Mouse (Mus musculus) retina, postnatal 1 day (tissue): ENCODE data around the gene Kif21a.

Source experiments
- DNase-seq: peaks from one replicate; pipeline ENCODE4 v3.0.0-alpha.2; 2012

Kif21a gene

DNA sequence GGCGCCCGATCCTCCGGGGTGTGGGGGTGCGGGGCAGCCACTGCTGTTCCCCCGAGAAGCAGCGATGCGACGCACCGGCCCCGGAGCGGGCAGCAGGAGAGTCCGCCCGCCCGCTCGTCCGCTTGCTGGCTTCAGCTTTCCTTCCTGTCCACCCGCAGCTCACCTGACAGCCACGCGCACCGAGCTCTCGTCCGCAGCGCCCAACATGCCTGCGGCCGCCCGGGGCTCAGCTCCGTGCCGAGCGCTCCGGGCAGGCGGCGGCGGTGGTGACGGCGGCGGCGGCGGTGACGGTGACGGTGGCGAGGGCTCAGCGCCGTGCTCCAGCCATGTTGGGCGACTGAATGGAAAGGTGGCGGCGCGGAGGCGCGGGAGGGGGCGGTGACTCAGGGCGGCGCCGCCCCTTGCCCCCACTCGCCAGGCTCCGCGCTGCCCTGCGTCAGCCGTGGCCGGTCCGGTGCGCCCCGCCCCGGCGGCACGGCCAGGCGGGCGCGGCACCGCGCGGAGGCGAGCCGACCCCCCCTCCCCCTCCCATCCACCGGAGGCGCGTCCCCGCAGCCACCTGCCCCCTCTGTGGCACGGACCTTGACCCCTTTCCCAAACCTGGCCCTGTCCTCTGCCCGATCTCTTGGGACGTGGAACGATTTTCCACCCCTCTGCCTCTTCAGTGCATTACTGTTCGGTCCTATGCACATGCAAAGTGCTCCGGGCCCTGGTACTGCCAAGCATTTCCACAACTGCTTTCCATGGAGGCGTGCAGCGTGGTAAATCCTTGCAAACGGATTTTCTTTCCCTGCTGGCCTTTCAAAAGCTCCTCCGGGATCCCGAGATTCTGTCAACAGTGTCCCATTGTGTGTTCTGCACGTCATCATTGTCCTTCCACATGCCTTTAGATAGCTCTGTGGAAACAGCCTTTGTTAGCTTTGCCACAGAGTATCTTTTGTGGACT is at the start of gene Kif21a:
TSS of gene Kif21a (minus strand) at position 453 of the 946 bp plus-strand sequence.
- DNase-seq = peak; percentile 93

DNA sequence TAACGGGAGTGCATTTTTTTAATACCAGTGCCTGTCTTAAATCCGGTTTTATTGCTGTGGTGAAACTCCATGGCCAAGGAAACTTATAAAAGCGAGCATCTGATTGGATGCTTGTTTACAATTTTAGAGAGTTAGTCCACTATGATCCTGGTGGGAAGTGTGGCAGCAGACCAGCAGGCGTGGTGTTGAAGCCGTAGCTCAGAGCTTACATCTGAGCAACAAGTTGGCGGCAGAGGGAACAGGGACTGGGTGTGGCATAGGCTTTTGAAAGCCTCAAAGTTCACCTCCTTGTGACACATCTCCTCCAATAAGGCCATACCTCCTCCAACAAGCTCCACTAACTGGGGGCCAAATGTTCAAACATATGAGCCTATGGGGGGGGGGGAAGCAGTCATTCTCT is 46.9 kb upstream of the Kif21a start:
- DNase-seq = no peak

DNA sequence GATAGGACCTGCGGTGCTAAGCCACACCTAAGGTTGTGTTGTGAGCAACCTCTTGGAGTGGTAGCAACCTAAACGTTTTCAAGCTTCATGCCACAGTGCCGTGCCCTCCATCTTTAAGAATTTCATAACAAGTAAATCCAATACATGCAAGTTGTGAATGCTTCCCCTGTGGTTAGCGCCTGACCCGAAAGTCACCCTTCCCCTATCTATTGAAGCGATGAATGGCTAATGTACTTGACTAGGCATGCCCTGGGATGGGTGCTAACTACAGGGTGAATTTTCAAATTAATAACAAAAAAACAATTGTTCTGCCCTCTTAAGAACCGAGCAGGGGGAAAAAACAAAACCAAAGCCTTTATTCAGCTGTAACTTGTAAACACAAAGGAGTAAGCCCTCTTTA is 39.7 kb upstream of the Kif21a start:
- peak; percentile 31 for DNase-seq

DNA sequence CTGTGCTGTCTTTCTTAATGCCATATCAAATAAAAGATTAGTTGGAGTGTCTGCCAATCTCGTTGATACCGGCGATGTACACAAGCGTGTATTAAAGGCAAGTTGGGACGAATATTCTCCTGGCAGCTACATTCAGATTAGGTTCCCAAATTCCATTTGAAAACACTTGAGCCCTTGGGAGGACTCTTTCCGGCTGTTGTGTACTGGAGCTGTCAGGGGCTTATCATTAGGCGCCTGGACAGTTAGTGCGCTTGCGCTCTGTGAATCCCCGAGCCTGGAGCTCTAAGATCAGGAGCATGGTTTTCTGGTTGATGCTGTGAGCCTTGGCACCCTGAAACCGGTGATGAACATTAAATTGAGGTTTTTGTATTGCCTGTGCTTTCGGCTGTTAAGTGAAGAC is 38.3 kb upstream of the Kif21a start:
- DNase-seq = no peak

DNA sequence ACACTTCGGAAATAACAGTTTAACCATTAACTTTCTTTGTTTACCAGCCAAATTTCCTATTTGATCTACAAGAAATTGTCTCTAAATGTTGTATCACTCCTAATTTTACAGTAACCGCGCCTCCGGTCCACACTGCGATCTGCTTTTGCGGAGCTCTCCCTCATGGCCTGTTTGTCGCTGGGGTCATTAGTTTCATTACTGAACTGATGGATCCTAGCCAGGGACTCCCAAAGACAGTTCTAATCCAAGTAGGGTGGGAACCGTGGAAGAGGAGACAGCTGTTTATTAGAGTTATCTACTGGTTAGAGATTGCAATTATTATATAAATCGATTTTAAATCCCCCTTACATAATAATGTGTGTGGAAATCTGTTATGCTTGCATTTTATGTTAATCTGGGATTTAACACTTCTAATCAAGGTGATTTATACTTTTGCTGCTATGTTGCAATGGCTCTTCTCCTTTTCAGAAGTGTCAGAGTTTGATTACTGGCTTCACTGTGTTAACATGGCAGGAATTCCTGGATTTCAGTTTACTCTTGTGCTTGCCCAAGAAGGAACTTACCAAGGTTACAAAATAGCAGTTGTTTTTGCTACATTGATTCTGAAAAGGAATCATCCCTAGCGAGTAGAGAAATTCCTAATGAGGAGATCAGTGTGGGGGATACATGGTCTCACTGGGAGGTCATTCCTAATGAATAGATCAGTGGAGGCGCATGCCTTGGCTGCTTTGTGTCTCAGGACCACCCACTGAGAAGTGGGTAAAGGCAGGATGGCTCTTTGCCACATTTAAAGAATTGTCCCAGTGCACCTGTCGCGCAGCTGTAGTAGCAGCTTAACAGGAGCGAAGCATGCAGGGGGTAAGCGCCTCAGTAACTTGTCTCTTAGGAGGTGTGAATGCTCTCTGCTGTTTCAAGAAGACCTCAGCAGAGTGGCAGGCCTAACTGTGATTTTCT is 28.0 kb upstream of the Kif21a start:
- peak; percentile 96 for DNase-seq

DNA sequence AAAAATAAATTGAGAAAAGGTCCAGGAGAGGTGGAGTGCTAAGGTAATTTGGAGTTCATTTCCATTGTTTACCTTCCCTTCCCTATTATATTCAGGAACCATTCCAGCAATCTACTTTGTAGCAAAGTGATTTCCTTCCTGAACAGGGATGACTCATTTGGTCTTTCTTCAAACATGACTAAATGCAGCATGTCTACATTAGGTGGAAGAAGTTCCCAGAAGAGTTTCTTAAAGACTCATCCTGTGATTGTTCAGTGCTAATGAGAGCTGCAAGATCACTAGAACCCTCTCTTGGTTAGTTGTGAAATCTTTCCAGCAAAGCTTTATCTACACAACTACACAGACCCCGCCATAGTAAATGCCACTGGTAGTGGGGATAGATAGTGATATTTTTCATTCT is 22.7 kb upstream of the Kif21a start:
- no peak for DNase-seq

DNA sequence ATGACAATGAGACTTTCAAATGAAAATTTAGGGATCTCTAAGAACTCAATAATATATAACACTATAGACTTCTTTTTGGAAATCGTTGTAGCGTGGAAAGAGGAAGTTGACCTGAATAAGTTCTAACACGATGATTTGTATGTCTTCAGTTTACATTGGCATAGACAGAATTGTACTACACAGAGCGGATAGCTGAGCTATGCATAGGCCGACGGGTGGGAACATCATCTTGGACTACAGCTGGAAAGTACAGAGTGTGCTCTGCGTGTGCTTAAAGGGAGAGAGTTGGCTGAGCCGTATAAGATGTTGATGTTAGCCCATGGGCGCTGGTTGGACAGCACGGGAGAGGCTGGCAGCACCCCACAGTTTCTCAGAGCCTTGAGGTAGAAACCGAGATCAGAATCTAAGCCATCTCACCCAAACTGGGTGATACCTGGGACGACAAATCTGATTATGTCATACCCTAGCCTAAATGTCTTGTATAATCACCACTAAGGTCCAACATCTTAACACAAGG is 14.6 kb upstream of the Kif21a start:
- DNase-seq = no peak

DNA sequence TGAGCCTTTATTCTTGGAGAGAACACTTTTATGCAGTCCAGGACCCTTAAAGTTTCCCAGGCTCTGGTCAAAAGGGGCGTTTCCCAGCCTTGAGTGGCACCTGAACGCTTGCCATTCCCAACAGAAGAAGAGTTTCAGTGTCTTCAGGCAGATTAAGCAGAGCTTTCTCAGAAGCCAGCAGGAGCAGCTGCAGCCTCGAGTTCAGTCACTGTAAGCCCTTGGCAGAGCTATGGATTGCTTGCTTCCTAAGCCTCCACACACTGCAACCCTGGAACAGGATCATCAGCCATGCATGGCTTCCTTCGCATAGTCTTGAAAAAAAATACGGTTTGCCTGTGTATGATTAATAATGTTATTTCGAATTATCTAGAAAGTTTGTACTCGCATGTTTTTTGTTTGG is 14.1 kb upstream of the Kif21a start:
- DNase-seq = peak; percentile 64

DNA sequence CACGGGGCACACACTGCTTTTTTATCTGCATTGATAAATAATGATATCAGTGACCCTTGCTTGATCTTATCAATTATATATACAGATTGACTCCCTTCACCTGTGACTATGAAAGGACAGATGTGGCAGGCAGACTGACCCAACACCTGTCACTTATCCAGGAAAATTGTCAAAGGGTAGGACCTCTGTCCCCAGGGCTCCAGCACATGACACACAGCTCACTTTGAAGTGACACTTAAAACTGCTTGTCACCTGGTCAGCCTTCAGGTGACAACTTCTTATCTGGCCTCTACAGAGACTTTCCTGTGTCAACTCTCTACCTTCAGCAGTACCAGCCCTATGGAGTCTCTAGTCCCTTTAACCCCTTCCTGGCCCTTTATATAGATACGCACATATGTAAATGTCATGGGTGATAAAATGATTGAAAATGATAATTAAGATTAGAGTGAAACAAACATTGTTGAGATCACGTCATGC is 7.2 kb upstream of the Kif21a start:
- DNase-seq = no peak

DNA sequence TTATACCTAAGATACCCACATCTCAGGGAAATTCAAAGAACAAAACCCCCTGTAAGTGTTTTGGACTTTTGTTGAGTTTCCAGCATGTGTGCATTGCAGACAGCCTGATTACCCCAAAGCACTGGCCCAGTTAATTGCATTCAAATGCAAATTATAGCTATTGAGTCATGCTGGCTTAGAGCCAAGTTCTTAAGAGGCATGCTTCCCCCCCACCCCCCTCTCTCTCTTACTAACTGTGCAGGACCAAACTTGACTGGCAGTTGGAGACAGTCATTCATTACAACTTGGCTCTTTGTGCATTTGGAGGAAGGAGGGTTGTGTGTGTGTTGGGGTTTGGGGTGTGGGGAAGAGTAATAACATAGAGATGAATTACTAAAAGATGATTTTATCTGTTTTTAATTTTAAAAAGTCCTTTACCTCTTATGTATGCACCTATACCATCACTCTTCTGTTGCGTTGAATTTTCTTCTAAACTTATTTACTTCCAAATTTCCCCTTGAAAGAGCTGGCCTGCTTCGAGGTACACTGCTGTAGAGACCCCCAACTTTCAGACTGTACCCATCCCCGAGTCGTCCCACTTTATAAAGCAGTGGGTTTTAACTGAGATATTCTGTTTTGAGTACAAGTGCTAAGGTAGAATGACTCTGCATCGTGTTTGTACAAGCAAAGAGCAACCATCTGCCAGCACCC is 6.6 kb upstream of the Kif21a start:
- DNase-seq = peak; percentile 98

DNA sequence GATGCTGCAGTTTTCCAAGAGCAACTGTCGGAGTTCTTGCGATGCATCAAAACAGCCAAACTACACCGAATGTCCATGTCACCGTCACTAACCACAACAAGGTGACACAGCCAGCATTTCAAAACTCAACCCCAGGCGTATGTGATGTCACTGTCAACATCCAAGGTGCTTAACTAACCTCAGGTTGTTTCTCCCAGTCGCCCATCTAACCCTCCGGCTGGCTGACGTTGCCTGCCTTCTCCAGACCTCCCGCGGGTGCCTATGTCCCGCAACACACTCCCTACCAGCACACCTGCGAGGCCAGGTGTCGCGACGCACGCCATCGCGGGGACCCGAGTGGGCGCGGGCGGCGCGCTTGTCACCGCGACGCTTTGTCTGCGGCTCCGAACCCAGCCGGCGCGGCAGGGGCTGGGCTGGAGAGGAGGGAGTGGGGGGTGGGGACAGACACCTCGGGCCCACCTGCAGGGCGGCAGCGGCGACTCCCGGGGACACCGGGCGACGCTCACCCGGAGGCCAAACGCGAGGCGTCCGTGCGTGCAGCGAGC is 725 bp downstream of the Kif21a start:
- DNase-seq = peak; percentile 56

DNA sequence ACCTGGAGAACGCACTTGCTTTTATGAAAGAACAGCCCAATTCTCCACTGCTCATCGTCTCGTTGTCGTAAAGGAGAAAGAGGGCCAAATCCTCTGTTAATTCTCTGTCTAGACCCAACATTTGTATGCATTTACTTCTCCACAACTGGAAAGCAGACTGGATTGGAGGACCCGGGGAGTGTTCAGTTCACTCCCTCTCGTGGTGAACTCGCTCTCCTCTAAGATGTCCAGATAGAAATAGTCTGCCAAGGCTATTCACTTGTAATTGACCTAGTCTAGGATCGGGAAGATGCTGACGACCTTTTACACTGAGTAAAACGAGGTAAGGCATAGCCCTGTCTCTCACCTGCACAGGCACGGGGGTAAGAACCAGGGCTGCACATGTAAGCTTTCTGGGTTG is 2.1 kb downstream of the Kif21a start:
- DNase-seq = no peak

DNA sequence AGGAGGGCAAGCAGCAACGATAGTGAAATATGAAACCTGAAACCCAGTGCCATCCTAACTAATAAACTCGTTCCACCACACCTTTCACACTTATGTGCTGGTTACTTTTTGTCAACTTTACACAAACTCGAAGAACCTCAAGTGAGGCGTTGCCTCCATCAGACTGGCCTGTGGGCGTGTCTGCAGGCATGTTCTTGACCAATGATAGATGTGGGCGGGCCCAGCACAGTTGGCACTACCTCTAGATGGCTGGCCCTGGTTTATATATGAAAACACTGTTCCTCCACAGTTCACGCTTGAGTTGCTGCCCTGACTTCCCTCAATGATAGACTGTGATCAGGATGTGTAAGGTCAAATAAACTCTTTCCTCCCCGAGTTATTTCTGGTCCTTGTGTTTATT is 3.2 kb downstream of the Kif21a start:
- peak; percentile 64 for DNase-seq

DNA sequence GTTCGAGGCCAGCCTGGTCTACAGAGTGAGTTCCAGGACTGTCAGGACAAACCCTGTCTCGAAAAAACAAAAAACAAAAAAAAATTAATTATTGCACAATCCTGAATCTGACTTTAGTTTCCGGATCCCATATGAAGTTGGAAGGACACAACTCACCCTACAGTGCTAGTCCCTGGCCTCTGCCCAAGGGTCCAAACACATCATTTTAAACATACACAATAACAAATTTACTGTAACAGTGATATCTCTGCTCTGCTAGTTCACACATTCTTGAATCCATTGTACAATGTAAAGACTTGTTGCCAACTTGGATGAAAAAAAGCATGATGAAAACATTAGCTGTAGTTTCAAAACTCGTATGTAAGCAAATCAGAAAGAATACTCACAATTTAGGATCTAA is 6.5 kb downstream of the Kif21a start:
- DNase-seq = no peak

DNA sequence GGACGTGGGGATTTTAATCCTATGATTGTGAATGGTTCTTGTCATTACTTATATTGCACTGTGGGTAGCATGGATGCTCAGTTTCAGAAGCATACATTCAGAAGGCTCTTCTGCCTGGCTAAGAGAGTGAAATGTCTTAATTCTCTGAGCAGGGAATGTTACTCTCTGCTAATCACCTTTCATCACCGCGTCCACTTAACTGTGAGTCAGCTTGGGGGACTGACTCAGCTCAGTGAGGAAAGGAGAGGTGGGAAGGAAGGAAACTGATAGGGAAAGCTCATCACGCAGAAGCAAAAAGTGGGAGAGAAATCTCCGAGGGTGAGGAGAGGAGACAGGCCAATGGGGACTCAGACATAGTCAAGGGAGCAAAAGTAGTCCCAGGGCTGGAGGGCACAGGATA is 10.9 kb downstream of the Kif21a start:
- no peak for DNase-seq

DNA sequence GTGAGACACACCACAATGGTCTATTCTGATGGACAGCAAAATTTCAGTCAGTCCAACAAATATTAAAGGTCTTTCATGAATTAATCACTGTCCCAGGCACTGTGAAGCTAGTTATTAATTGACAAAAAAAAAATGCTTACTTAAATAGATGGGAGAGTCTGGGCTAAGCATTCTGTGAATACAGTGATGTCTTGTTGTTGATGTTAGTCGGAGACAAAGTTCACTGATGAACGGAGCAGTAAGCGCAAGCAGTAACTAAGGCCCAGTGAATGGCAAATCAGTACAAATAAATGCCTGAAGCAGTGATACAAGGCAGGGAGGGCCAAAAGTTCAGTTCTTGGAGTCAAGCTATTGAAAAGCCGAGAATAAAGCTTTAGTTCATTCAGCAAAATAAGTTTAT is 15.7 kb downstream of the Kif21a start:
- DNase-seq = no peak

DNA sequence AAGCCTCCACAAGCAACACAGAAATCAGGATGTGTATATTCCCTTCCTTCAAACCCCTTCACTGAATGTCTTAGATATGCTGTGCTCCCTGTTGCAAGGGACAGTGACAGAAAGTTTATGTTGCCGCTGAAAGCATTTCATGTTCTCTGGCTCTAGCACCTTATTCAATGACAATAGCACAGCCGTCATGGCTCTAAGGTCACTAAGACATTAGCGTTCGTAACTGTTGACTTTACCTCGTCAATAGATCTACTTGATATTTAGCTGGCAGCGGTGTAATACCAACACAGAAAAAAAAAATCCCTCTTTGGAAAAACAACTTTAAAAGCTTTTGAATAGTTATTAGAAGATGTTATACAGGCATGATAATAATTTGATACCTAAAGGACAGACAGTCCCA is 16.2 kb downstream of the Kif21a start:
- no peak for DNase-seq

DNA sequence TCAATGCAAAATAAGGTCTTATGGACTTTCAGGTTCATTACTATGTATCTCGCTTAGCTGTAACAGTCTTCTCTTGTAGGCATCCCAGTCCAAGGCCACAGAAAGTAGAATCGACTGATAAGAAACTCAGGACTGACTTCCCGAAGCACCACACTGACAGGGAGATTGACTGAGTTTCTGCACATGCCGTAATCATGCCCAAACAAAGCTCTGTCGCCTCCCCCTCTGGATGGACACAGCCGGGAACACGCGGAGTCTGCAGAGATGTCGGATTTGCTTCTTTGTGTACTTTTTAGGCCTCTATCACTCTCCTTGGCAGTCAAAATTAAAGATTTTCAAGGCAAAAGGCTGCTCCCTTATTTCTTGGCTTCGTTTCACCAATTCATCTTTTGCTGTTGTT is 20.8 kb downstream of the Kif21a start:
- DNase-seq = no peak

DNA sequence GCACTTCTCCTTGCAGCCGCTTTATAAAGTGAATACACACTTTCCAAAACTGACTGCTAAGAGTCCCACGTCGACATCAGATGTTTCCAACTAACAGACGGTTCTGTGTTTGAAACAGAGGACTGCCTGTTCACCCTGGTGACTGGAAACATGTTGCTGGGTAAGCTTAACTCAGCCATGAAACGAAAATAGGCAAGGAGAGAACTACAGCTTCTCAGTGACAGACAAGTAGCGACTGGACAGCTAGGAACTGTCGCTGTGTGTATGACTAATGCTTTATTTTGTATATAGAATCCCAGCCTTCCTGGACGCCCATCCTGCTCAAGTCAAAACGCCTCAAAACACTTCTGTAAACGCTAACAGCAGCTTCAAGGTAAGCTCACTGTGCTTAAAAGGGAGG is 21.3 kb downstream of the Kif21a start:
- no peak for DNase-seq

DNA sequence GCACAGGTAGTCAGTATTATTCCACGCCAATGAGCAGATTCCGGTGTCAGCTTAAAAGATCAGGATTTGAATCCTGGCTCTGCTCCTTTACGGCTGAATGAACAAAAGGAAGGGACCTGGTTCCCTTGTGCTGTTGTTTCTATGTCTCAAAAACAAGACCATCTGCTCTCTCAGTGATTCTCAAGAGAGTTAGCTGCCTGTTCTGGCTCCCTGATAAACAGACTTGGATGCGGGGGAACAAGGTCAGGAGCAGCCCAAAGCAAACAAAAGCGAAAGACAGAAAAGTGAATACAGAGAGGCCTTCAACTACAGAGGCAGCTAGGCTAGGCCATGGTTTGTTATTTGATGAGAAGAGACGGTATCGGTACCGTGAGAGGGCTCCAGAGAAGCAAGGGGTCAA is 27.5 kb downstream of the Kif21a start:
- peak; percentile 18 for DNase-seq

DNA sequence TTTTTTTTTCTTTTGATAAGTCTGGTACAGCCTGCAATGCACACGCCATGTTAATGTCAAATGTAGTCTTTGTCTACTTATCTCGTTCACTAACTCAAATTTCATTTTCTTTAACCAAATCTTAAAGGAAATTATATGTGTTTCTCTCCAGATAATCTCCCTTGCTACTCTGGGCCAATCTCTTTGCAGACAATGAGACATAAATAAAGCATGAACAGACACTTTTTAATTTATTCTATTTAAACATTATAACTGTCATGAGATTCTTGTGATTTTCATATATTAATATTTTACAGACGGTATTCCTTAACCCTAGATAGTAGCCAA is 30.9 kb downstream of the Kif21a start:
- no peak for DNase-seq

DNA sequence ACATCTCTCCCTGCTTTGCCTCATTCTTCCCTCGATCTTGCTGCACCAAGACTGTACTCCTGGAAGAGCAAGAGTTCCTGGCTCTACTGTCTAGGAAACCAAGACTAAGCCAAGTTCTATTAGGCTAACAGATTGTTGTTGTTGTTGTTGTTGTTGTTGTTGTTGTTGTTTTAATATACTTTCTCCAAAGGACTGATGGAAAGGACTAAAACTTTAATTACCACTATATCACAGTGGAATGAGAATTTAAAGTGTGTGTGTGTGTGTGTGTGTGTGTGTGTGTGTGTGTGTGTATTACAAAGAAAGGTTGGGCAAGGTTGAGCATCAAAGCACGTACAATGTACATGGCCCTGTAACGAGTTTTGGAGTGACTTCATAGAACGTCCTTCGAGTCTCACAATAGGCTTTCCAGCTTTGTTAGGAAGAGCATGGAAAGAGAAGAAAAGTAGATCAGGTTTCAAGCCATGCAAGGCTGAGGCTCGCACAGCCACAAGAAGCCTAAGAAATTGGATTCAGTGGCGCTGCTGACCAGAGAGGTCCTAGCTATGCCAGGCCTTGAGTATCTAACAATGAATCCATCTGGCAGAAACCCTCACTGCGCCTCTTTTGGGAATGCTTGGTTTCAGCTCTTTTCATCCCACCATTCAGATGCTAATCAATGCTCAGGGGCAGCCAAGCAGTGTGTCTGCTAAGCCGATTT is 31.4 kb downstream of the Kif21a start:
- peak; percentile 75 for DNase-seq
